Mouse (Mus musculus): ENCODE data around the gene Siva1. TPM values are rescaled to one million over a fixed set of nuclear protein-coding genes. Genes with fewer than 3 reads are reported as not detected.

Siva1 gene
- polyA plus RNA-seq, 1 experiment from 2014 or later: 117 TPM

- Histone ChIP-seq H3K4me1 (ENCODE audit: control insufficient read depth, insufficient read depth, low read length) (peaks cover 61% of the 10 kb centered on the region), H3K4me2 (ENCODE audit: low read depth, low read length) (peak overlapping the region; percentile 45), H3K4me3 (ENCODE audit: low read length) (no peak overlapping the region), H3K27me3 (ENCODE audit: control insufficient read depth, insufficient read depth, low read length) (no peaks in the 10 kb centered on the region), H3K36me3 (ENCODE audit: control insufficient read depth, insufficient read depth) (peaks cover 48% of the 10 kb centered on the region), H3K27ac (ENCODE audit: low read length) (peak overlapping the region; percentile 93), H3K9me3 (replicated peaks; ENCODE audit: control insufficient read depth, low read length) (no peaks in the 10 kb centered on the region), H3K9ac (ENCODE audit: low read length) (peak overlapping the region; percentile 63)
- peak; percentile 82 for ATAC-seq (replicated peaks; ENCODE audit: extremely low read depth, insufficient read depth, low FRiP score)
- WGBS: 24% methylated on average over 5 of the region's 5 CpGs
Observed at GRCm38 (mm10) chr12:112660576-112661326, 16.3 kb downstream of the Siva1 start.

- Histone ChIP-seq H3K36me3 (ENCODE audit: control insufficient read depth, insufficient read depth) (peaks cover 44% of the 10 kb centered on the region), H3K27me3 (ENCODE audit: control insufficient read depth, insufficient read depth, low read length) (no peaks in the 10 kb centered on the region), H3K4me3 (ENCODE audit: low read length) (no peak overlapping the region), H3K27ac (ENCODE audit: low read length) (peak overlapping the region; percentile 93), H3K9ac (ENCODE audit: low read length) (peak overlapping the region; percentile 57), H3K4me2 (ENCODE audit: low read depth, low read length) (peak overlapping the region; percentile 45), H3K4me1 (ENCODE audit: control insufficient read depth, insufficient read depth, low read length) (peaks cover 66% of the 10 kb centered on the region), H3K9me3 (replicated peaks; ENCODE audit: control insufficient read depth, low read length) (no peaks in the 10 kb centered on the region)
- ATAC-seq (replicated peaks; ENCODE audit: extremely low read depth, insufficient read depth, low FRiP score): no peak
- 37% methylated on average over 3 of the region's 3 CpGs for WGBS
Observed at GRCm38 (mm10) chr12:112661327-112661605, 16.8 kb downstream of the Siva1 start.

- H3K4me3 ChIP-seq (ENCODE audit: low read length): no peak overlapping the region
- peak overlapping the region; percentile 93 for H3K27ac ChIP-seq (ENCODE audit: low read length)
- no peaks in the 10 kb centered on the region for H3K27me3 ChIP-seq (ENCODE audit: control insufficient read depth, insufficient read depth, low read length)
- H3K9ac ChIP-seq (ENCODE audit: low read length): peak overlapping the region; percentile 57
- ATAC-seq (replicated peaks; ENCODE audit: extremely low read depth, insufficient read depth, low FRiP score): no peak
- WGBS: 55% methylated on average over 9 of the region's 9 CpGs
- peak overlapping the region; percentile 45 for H3K4me2 ChIP-seq (ENCODE audit: low read depth, low read length)
- no peaks in the 10 kb centered on the region for H3K9me3 ChIP-seq (replicated peaks; ENCODE audit: control insufficient read depth, low read length)
- H3K36me3 ChIP-seq (ENCODE audit: control insufficient read depth, insufficient read depth): peaks cover 38% of the 10 kb centered on the region
- H3K4me1 ChIP-seq (ENCODE audit: control insufficient read depth, insufficient read depth, low read length): peaks cover 72% of the 10 kb centered on the region
Observed at GRCm38 (mm10) chr12:112661851-112662250, 17.4 kb downstream of the Siva1 start.

- H3K9me3 ChIP-seq (replicated peaks; ENCODE audit: control insufficient read depth, low read length): no peaks in the 10 kb centered on the region
- H3K27me3 ChIP-seq (ENCODE audit: control insufficient read depth, insufficient read depth, low read length): no peaks in the 10 kb centered on the region
- peaks cover 86% of the 10 kb centered on the region for H3K4me1 ChIP-seq (ENCODE audit: control insufficient read depth, insufficient read depth, low read length)
- H3K9ac ChIP-seq (ENCODE audit: low read length): peak overlapping the region; percentile 2; the same call in 1 of the 2 replicates
- WGBS: 74% methylated on average over 11 of the region's 11 CpGs
- ATAC-seq (replicated peaks; ENCODE audit: extremely low read depth, insufficient read depth, low FRiP score): no peak
- peaks cover 30% of the 10 kb centered on the region for H3K36me3 ChIP-seq (ENCODE audit: control insufficient read depth, insufficient read depth)
- H3K27ac ChIP-seq (ENCODE audit: low read length): peak overlapping the region; percentile 32
- no peak overlapping the region for H3K4me3 ChIP-seq (ENCODE audit: low read length)
- H3K4me2 ChIP-seq (ENCODE audit: low read depth, low read length): no peak overlapping the region
Observed at GRCm38 (mm10) chr12:112663303-112663702, 18.8 kb downstream of the Siva1 start.

GRCm38 (mm10) chr12:112663716-112664115 lies 19.2 kb downstream of the Siva1 start:
- Histone ChIP-seq H3K4me1 (ENCODE audit: control insufficient read depth, insufficient read depth, low read length) (peaks cover 88% of the 10 kb centered on the region), H3K9ac (ENCODE audit: low read length) (peak overlapping the region; percentile 42), H3K4me2 (ENCODE audit: low read depth, low read length) (no peak overlapping the region), H3K27me3 (ENCODE audit: control insufficient read depth, insufficient read depth, low read length) (no peaks in the 10 kb centered on the region), H3K9me3 (replicated peaks; ENCODE audit: control insufficient read depth, low read length) (no peaks in the 10 kb centered on the region), H3K4me3 (ENCODE audit: low read length) (no peak overlapping the region), H3K27ac (ENCODE audit: low read length) (peak overlapping the region; percentile 32), H3K36me3 (ENCODE audit: control insufficient read depth, insufficient read depth) (peaks cover 30% of the 10 kb centered on the region)
- 85% methylated on average over 12 of the region's 12 CpGs for WGBS
- no peak for ATAC-seq (replicated peaks; ENCODE audit: extremely low read depth, insufficient read depth, low FRiP score)

- ATAC-seq (replicated peaks; ENCODE audit: extremely low read depth, insufficient read depth, low FRiP score): no peak
- H3K36me3 ChIP-seq (ENCODE audit: control insufficient read depth, insufficient read depth): peaks cover 30% of the 10 kb centered on the region
- WGBS: 33% methylated on average over 2 of the region's 2 CpGs
- H3K27ac ChIP-seq (ENCODE audit: low read length): peak overlapping the region; percentile 32
- peaks cover 90% of the 10 kb centered on the region for H3K4me1 ChIP-seq (ENCODE audit: control insufficient read depth, insufficient read depth, low read length)
- peak overlapping the region; percentile 42 for H3K9ac ChIP-seq (ENCODE audit: low read length)
- H3K4me3 ChIP-seq (ENCODE audit: low read length): no peak overlapping the region
- H3K9me3 ChIP-seq (replicated peaks; ENCODE audit: control insufficient read depth, low read length): no peaks in the 10 kb centered on the region
- no peaks in the 10 kb centered on the region for H3K27me3 ChIP-seq (ENCODE audit: control insufficient read depth, insufficient read depth, low read length)
- H3K4me2 ChIP-seq (ENCODE audit: low read depth, low read length): no peak overlapping the region
Observed at GRCm38 (mm10) chr12:112664124-112664523, 19.6 kb downstream of the Siva1 start.

GRCm38 (mm10) chr12:112664656-112665055 lies 20.2 kb downstream of the Siva1 start:
- H3K4me1 ChIP-seq (ENCODE audit: control insufficient read depth, insufficient read depth, low read length): peaks cover 93% of the 10 kb centered on the region
- H3K27me3 ChIP-seq (ENCODE audit: control insufficient read depth, insufficient read depth, low read length): no peaks in the 10 kb centered on the region
- H3K4me2 ChIP-seq (ENCODE audit: low read depth, low read length): no peak overlapping the region
- H3K27ac ChIP-seq (ENCODE audit: low read length): peak overlapping the region; percentile 82
- 58% methylated on average over 5 of the region's 5 CpGs for WGBS
- peaks cover 30% of the 10 kb centered on the region for H3K36me3 ChIP-seq (ENCODE audit: control insufficient read depth, insufficient read depth)
- H3K9ac ChIP-seq (ENCODE audit: low read length): peak overlapping the region; percentile 59
- no peak overlapping the region for H3K4me3 ChIP-seq (ENCODE audit: low read length)
- H3K9me3 ChIP-seq (replicated peaks; ENCODE audit: control insufficient read depth, low read length): no peaks in the 10 kb centered on the region
- ATAC-seq (replicated peaks; ENCODE audit: extremely low read depth, insufficient read depth, low FRiP score): no peak

- H3K27ac ChIP-seq (ENCODE audit: low read length): peak overlapping the region; percentile 82
- WGBS: 19% methylated on average over 18 of the region's 18 CpGs
- 0 out of 2 replicates have a peak, but pooled peaks have one; percentile 2 for ATAC-seq (replicated peaks; ENCODE audit: extremely low read depth, insufficient read depth, low FRiP score)
- peak overlapping the region; percentile 59 for H3K9ac ChIP-seq (ENCODE audit: low read length)
- no peaks in the 10 kb centered on the region for H3K27me3 ChIP-seq (ENCODE audit: control insufficient read depth, insufficient read depth, low read length)
- no peaks in the 10 kb centered on the region for H3K9me3 ChIP-seq (replicated peaks; ENCODE audit: control insufficient read depth, low read length)
- H3K4me1 ChIP-seq (ENCODE audit: control insufficient read depth, insufficient read depth, low read length): peaks cover 95% of the 10 kb centered on the region
- H3K36me3 ChIP-seq (ENCODE audit: control insufficient read depth, insufficient read depth): peaks cover 30% of the 10 kb centered on the region
- H3K4me3 ChIP-seq (ENCODE audit: low read length): no peak overlapping the region
- H3K4me2 ChIP-seq (ENCODE audit: low read depth, low read length): peak overlapping the region; percentile 34
Observed at GRCm38 (mm10) chr12:112665445-112665844, 21.0 kb downstream of the Siva1 start.

- Histone ChIP-seq H3K4me1 (ENCODE audit: control insufficient read depth, insufficient read depth, low read length) (peaks cover 97% of the 10 kb centered on the region), H3K4me3 (ENCODE audit: low read length) (no peak overlapping the region), H3K9ac (ENCODE audit: low read length) (peak overlapping the region; percentile 59), H3K9me3 (replicated peaks; ENCODE audit: control insufficient read depth, low read length) (no peaks in the 10 kb centered on the region), H3K36me3 (ENCODE audit: control insufficient read depth, insufficient read depth) (peaks cover 30% of the 10 kb centered on the region), H3K4me2 (ENCODE audit: low read depth, low read length) (peak overlapping the region; percentile 34), H3K27me3 (ENCODE audit: control insufficient read depth, insufficient read depth, low read length) (no peaks in the 10 kb centered on the region), H3K27ac (ENCODE audit: low read length) (peak overlapping the region; percentile 82)
- no peak for ATAC-seq (replicated peaks; ENCODE audit: extremely low read depth, insufficient read depth, low FRiP score)
- WGBS: 69% methylated on average over 9 of the region's 9 CpGs
Observed at GRCm38 (mm10) chr12:112665881-112666544, 21.5 kb downstream of the Siva1 start.
